Mouse (Mus musculus) midbrain, embryonic 12.5 days (tissue): ENCODE results near the gene Ppp1ca. TPM values are rescaled to one million over a fixed set of nuclear protein-coding genes. Genes with fewer than 3 reads are reported as not detected.
A peak's percentile ranks its signal among the peaks of the same experiment; 100 is the strongest.

Source experiments
- ATAC-seq: fragments of 200-750 bp; cut with Nextera tagmentation; 2 replicates; pipeline ENCODE4 v1.8.0; 2017; ENCODE audit warnings: low read depth, moderate TSS enrichment, moderate library complexity; ENCODE audit not compliant: low FRiP score
- H3K27ac ChIP-seq: fragments of 300-500 bp; sonication (generic); replicated peaks from 2 replicates; pipeline ENCODE4 v1.5.1; 2016; ENCODE audit warnings: mild to moderate bottlenecking
- H3K27me3 ChIP-seq: fragments of 300-500 bp; sonication (generic); 2 replicates; pipeline ENCODE4 v1.6.1; 2016; ENCODE audit warnings: mild to moderate bottlenecking
- H3K36me3 ChIP-seq: fragments of 300-500 bp; sonication (generic); 2 replicates; pipeline ENCODE4 v1.6.1; 2016
- H3K4me1 ChIP-seq: fragments of 300-500 bp; sonication (generic); 2 replicates; pipeline ENCODE4 v1.6.1; 2016
- H3K4me2 ChIP-seq: fragments of 300-500 bp; sonication (generic); replicated peaks from 2 replicates; pipeline ENCODE4 v1.6.1; 2016; ENCODE audit warnings: mild to moderate bottlenecking, moderate library complexity
- H3K4me3 ChIP-seq: fragments of 300-500 bp; sonication (generic); 2 replicates; pipeline ENCODE4 v1.5.1; 2016; ENCODE audit warnings: mild to moderate bottlenecking
- H3K9ac ChIP-seq: fragments of 300-500 bp; sonication (generic); replicated peaks from 2 replicates; pipeline ENCODE4 v1.6.1; 2016; ENCODE audit warnings: mild to moderate bottlenecking, moderate library complexity
- H3K9me3 ChIP-seq: fragments of 300-500 bp; sonication (generic); 2 replicates; pipeline ENCODE4 v1.6.1; 2016; ENCODE audit warnings: mild to moderate bottlenecking
- WGBS: fragments of 180-500 bp; shearing (Covaris S2); methylation state at CpG from one replicate; pipeline ENCODE4 v1.1.7; 2016; 5-methylcytosine and 5-hydroxymethylcytosine counted together
- polyA plus RNA-seq: library from polyadenylated mRNA; unstranded; fragments of >200 nt; fragmentation: Nextera tagmentation; extraction: Ambion mirVana; gene quantifications from 2 replicates; pipeline ENCODE4 v1.2.1, GENCODE M21; 2016

Gene Ppp1ca
- polyA plus RNA-seq, 1 experiment from 2014 or later: 733 TPM

DNA sequence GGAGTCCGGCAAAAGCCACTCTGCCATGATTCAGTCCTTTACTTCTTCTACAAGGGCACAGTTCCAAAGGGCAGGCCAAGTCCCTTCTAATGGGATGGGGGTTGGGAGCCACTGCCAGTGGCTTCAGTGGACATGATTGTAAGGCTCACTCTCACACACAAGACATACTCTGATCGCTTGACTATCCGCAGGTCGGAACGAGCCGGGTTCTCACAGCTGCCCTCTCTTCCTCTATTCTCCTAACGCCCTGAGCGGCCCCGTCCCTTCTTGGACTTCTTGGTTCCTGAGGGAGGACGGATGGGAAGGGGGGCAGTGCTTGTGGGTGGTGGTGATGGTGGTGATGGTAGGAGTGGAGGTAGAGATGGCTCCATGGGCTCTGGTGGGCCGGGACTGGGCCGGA, 35.1 kb upstream of the Ppp1ca start:
- no peaks in the 10 kb centered on the region for H3K27me3 ChIP-seq
- no peak overlapping the region for H3K9ac ChIP-seq
- no peaks in the 10 kb centered on the region for H3K9me3 ChIP-seq
- ATAC-seq: no peak
- peaks cover 69% of the 10 kb centered on the region for H3K36me3 ChIP-seq
- no peaks in the 10 kb centered on the region; the same call in 1 of the 2 replicates for H3K4me1 ChIP-seq
- H3K27ac ChIP-seq: no peak overlapping the region
- no peak overlapping the region for H3K4me2 ChIP-seq
- no peak overlapping the region for H3K4me3 ChIP-seq
- 89% methylated on average over 12 of the region's 12 CpGs for WGBS

DNA sequence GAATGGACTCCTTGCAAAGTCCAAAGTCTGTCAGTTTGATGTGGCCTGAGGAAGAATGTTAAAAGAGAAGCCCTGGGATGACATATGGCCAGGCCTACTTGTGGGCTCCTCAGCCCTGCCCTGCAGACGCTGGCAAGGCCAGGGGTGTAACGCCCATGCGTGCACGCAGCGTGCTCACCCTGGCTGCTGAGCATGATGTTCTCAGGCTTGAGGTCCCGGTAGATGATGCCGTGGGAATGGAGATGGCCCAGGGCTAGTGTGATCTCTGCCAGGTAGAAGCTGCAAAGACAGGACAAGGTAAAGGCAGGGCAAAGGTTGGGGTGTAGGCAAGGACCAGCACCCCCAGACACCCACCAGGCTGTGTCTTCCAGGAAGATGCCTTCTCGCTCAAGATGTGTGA, 32.8 kb upstream of the Ppp1ca start:
- peaks cover 54% of the 10 kb centered on the region for H3K36me3 ChIP-seq
- no peak overlapping the region for H3K27ac ChIP-seq
- H3K9ac ChIP-seq: no peak overlapping the region
- ATAC-seq: no peak
- H3K4me3 ChIP-seq: no peak overlapping the region
- H3K9me3 ChIP-seq: no peaks in the 10 kb centered on the region
- no peak overlapping the region for H3K4me2 ChIP-seq
- peaks cover 14% of the 10 kb centered on the region for H3K4me1 ChIP-seq
- no peaks in the 10 kb centered on the region for H3K27me3 ChIP-seq
- 97% methylated on average over 8 of the region's 8 CpGs for WGBS

DNA sequence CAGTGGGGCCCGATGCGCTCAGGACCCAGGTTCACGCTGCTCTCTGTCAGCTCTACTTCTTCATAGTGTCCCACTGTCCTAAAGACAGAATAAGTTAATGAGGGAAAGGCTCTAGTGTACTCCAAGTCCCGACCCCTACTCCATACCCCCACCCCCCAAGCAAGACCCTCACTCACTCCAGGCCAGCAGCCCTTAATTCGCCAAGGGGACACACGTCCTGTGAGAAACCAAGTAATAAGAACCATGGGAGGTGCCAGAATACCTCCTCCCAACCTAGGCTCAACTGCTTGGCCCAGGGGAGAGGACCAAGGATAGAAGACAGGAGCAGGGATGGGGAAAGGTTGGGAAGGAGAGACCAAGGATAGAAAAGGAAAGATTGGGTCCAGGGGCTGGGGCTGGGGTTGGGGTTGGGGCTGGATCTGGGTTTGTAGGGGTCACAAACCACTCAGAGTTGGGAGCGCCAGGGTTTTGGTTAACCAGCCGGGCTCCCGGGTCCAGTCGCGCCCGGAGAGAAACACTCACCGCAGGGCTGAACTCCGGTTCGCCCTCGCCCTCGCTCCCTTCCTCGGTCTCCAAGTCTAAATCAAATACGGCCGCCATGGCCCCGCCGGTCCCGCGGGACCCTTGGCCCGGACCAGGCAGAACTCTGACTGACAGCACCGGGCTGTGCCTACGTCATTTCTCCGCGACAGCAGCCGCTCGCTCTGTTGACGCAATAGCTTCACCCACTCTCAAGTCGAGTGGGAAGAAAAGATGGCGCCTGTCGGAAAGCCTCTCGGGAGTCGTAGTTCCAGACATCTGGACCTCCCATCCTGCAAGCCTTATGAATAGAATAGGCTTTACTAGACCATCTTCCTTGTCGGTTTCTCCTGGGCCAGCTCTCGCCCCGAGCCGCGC, 29.0 kb upstream of the Ppp1ca start, which contains the start of gene Rps6kb2:
Gene Rps6kb2 (minus strand): TSS at position 709 of the 897 bp plus-strand sequence.
- no peaks in the 10 kb centered on the region for H3K27me3 ChIP-seq
- peak within 1 kb of the TSS; percentile 78 for H3K27ac ChIP-seq
- H3K4me1 ChIP-seq: peaks cover 14% of the 10 kb centered on the region
- 7% methylated on average over 42 of the region's 42 CpGs for WGBS
- peaks cover 30% of the 10 kb centered on the region for H3K36me3 ChIP-seq
- peak; percentile 90 for ATAC-seq
- H3K9me3 ChIP-seq: no peaks in the 10 kb centered on the region
- peak within 1 kb of the TSS; percentile 69 for H3K4me3 ChIP-seq
- peak within 1 kb of the TSS; percentile 95 for H3K4me2 ChIP-seq
- H3K9ac ChIP-seq: peak within 1 kb of the TSS; percentile 84

DNA sequence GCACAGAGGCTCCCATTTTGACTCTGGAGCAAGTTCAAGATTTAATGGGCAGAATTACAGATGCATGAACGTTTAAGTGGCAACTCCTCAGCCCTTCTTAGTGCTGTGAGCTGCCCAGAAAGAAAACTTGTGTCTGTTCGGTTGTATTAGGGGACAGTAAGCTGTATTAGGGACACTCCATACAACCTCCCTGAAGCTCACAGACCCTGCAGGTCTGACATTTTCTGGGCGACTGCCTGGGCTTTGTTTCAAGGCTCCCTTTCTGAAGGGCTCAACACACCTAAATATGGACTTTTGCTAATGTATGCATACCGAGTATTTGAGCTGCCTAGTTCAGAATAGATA, 28.4 kb upstream of the Ppp1ca start:
- peak; percentile 50 for ATAC-seq
- H3K36me3 ChIP-seq: peaks cover 24% of the 10 kb centered on the region
- peak overlapping the region; percentile 95 for H3K4me2 ChIP-seq
- peak overlapping the region; percentile 34; the same call in 1 of the 2 replicates for H3K9ac ChIP-seq
- H3K4me1 ChIP-seq: peaks cover 14% of the 10 kb centered on the region
- WGBS: 36% methylated on average over 4 of the region's 4 CpGs
- no peaks in the 10 kb centered on the region for H3K27me3 ChIP-seq
- H3K4me3 ChIP-seq: peak overlapping the region; percentile 69
- no peaks in the 10 kb centered on the region for H3K9me3 ChIP-seq
- H3K27ac ChIP-seq: peak overlapping the region; percentile 78

DNA sequence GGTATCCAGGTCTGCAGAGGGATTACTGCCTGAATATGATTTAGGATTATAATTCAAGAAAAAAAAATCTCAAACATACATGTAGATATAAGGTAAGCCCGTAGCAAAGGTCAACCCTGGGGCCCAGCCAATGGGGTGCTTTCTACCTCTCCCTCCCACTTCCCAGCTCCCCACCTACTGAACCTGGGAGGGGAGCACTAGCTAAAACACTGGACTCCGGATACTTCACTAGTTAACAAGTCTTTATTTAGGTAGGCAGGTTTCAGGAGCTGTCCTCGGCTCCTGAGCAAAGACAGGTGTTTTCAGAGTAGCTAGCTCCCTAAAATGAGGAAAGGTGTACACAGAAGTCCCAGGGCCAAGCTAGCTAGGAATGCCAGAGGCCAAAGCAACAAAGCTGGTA, 27.8 kb upstream of the Ppp1ca start:
- Histone ChIP-seq H3K9me3 (no peaks in the 10 kb centered on the region), H3K27me3 (no peaks in the 10 kb centered on the region), H3K9ac (no peak overlapping the region), H3K4me3 (no peak overlapping the region), H3K36me3 (peaks cover 18% of the 10 kb centered on the region), H3K4me2 (no peak overlapping the region), H3K27ac (peak overlapping the region; percentile 78; the same call in 1 of the 2 replicates), H3K4me1 (peaks cover 14% of the 10 kb centered on the region)
- WGBS: 83% methylated on average over 3 of the region's 3 CpGs
- ATAC-seq: no peak

DNA sequence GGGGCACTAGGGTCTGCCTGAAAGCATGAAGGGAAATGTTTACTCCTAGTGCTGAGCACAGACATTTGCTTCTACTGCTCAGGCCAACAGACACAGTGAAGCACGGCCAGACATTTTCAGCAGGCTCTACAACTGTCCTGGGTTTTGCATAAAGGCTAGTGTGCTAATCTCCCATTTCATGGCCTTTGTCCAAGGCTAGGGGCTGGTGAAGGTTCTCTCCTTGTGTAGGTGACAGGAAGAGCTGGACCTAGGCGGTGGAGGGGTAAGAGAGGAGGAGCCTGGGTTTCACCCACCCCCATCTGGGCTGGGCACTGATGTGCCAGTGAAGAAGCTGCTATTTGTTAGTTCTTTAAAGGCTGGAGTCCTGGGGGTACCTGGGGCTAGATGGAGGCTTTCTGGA, 27.1 kb upstream of the Ppp1ca start:
- 74% methylated on average over 2 of the region's 2 CpGs for WGBS

DNA sequence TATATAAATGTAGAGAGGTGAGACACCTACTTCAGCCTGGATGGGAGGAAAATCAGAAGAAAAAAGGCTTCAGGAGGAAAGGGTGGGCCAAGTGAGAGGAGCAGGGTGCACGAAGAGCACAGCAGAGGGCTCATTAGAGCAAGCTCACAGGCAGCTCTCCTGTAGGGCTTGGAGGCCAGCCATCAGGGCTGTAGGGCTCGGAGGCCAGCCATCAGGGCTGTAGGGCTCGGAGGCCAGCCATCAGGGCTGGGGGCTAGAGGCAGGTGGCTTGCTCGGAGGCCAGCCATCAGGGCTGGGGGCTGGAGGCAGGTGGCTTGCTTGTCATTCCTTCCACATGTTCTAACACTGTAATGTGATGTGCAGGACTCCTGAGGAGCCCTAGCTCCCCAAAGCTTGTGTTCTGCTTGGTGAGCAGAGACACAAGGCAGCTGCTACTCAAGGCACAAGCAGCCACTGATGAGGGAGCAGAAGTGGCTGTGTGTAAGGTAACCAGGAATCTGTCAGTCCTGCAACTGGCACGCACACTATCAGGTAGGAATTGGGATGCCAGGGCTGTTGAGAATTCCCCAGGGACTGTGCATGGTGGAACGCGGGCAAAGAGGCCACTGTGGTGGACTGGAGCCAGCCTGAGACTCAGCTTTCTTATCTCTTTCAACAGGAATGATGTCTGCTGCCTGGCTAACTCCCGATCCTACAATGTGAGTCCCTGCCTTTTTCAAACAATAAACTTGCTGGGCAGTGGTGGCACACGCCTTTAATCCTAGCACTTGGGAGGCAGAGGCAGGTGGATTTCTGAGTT, 25.0 kb upstream of the Ppp1ca start:
- 82% methylated on average over 9 of the region's 9 CpGs for WGBS
- no peak overlapping the region for H3K4me3 ChIP-seq
- ATAC-seq: no peak
- no peaks in the 10 kb centered on the region for H3K9me3 ChIP-seq
- no peaks in the 10 kb centered on the region for H3K36me3 ChIP-seq
- no peak overlapping the region for H3K9ac ChIP-seq
- no peak overlapping the region for H3K4me2 ChIP-seq
- H3K27me3 ChIP-seq: 0 out of 2 replicates have a peak, but pooled peaks cover 15% of the 10 kb centered on the region
- H3K4me1 ChIP-seq: peaks cover 20% of the 10 kb centered on the region
- no peak overlapping the region for H3K27ac ChIP-seq

More for the DNA sequence above, 27.1 kb upstream of the Ppp1ca start:
- Histone ChIP-seq H3K4me1 (peaks cover 15% of the 10 kb centered on the region), H3K36me3 (peaks cover 12% of the 10 kb centered on the region), H3K9ac (0 out of 2 replicates have a peak overlapping the region, but pooled peaks have one; percentile 6), H3K27ac (no peak overlapping the region), H3K27me3 (no peaks in the 10 kb centered on the region), H3K4me2 (no peak overlapping the region), H3K4me3 (no peak overlapping the region), H3K9me3 (no peaks in the 10 kb centered on the region)
- no peak for ATAC-seq

DNA sequence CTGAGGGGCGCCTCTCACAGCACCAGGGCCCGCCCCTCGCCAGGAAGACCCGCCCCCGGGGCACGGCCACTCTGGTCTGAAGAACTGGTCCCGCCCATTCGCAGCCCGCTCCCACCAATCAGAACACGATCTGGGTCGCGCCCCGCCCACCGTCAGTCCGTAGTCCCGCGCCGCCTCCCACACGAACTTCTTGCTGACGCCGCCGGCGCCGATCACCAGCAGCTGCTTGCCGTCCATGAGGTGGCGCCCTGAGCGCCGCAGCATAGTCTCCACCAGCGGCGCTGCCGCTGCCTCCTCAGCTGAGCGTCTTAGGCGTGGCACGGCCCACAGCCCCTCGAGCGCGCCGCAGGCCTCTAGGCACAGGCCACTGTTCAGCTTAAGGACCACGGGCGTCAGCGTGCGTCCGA, 22.5 kb upstream of the Ppp1ca start:
- ATAC-seq: peak; percentile 95
- Histone ChIP-seq H3K27ac (peak overlapping the region; percentile 82), H3K4me3 (peak overlapping the region; percentile 41), H3K4me2 (peak overlapping the region; percentile 77), H3K9me3 (no peaks in the 10 kb centered on the region), H3K9ac (peak overlapping the region; percentile 72), H3K36me3 (no peaks in the 10 kb centered on the region), H3K4me1 (peaks cover 6% of the 10 kb centered on the region), H3K27me3 (peaks cover 21% of the 10 kb centered on the region; the same call in 1 of the 2 replicates)
- WGBS: under 1% methylated on average over 42 of the region's 43 CpGs

DNA sequence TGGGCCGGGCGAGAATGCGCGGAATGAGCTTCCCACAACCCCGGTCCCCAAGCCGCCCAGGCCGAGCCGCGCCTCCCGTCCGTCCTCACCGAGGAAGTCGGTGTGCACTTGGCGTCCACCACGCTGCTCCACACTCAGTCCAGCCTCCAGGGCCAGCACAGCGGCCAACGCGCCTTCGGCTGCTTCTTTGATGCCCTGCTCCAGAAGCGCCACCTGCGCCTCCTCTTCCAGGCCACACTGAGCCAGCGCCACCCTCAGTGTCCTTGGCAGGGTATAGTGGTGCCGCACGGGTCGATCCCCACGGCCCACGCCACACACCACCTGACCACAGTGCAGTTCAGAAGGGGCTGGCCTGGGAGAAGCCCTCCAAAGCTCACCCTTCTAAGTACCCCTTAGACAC, 22.1 kb upstream of the Ppp1ca start:
- no peaks in the 10 kb centered on the region for H3K9me3 ChIP-seq
- H3K27me3 ChIP-seq: peaks cover 25% of the 10 kb centered on the region; the same call in 1 of the 2 replicates
- peaks cover 7% of the 10 kb centered on the region for H3K4me1 ChIP-seq
- peak overlapping the region; percentile 72 for H3K9ac ChIP-seq
- no peaks in the 10 kb centered on the region for H3K36me3 ChIP-seq
- peak overlapping the region; percentile 41 for H3K4me3 ChIP-seq
- peak overlapping the region; percentile 77 for H3K4me2 ChIP-seq
- peak overlapping the region; percentile 82 for H3K27ac ChIP-seq
- 8% methylated on average over 26 of the region's 27 CpGs for WGBS
- peak; percentile 72 for ATAC-seq

DNA sequence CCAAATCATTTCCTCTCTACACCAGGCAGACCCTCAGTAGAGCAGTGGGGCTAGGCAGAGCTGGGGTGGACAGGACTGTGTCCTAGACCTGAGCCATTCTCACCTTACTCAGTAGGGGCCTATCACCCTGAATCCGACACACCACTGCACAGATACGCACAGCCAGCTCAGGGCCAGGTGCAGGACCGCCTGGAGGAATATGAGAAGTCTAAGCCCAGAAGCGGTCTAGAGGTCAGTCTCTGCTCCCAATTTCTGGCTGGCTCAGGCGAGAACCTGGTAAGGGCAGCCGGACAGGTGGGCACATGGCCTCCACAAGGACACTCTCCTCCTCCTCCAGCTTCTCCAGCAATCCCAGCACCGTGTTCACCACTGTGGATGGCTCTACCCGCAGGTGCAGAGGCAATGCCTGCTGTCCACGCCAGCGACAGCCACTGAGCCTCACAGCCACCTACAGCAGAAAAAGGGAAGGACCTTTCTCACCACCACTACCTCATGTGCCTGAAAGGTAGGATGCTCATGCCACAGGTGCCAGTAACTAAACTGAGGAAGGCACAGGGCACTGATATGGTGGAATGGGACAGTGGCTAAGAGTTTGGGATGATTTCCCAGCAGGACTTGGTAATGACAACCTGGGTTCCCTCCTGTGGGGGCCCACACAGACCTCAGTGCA, 21.0 kb upstream of the Ppp1ca start:
- Histone ChIP-seq H3K4me3 (no peak overlapping the region), H3K27ac (no peak overlapping the region), H3K4me2 (no peak overlapping the region), H3K9ac (no peak overlapping the region), H3K36me3 (no peaks in the 10 kb centered on the region), H3K9me3 (no peaks in the 10 kb centered on the region), H3K4me1 (peaks cover 17% of the 10 kb centered on the region), H3K27me3 (peaks cover 30% of the 10 kb centered on the region; the same call in 1 of the 2 replicates)
- 86% methylated on average over 10 of the region's 10 CpGs for WGBS
- ATAC-seq: no peak

DNA sequence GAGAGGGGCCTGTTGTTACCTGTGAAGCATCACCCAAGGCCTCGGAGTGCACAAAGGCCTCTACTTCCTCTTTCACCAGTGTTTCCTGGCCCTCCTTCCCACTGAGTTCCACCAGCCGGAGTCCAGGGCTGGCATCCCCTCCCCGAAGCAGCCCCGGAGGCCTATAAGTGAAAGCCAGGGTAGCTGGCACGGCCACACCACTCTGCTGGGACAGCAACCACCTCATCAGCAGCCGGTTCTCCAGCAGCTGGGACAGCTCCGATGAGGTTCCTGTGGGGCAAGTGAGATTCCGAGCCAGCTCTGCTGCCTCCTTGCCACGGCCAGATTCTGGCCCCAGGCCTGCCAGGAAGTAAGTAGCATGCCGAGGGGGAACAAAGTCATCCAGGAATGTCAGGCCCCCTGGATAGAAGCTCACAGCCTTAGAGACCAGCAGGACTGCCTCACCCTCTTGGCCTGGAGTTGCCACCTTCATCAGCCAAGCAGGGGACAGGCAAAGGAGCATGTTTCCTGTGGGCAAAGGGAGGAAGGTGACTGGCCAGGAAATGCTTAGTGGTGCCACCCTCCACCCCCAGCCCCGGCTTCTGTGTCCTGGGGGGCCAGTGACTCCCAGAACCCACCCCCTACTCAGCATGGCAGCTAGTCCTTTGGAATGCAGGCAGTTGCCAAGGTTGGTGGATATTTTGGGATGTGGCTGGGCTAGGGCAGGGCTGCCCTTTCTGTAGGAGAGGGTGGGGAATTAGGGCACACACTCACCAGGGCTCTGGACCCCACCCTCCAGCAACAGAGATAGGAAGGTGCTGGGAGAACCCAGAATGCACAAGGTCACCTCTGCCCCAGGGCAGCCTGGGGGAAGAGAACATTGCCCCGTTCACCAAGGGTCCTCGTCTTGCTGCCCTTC, 20.2 kb upstream of the Ppp1ca start:
- no peaks in the 10 kb centered on the region for H3K9me3 ChIP-seq
- no peak for ATAC-seq
- peaks cover 19% of the 10 kb centered on the region for H3K4me1 ChIP-seq
- 73% methylated on average over 13 of the region's 13 CpGs for WGBS
- H3K4me3 ChIP-seq: no peak overlapping the region
- no peaks in the 10 kb centered on the region for H3K36me3 ChIP-seq
- peaks cover 35% of the 10 kb centered on the region for H3K27me3 ChIP-seq
- H3K4me2 ChIP-seq: no peak overlapping the region
- H3K27ac ChIP-seq: no peak overlapping the region
- peak overlapping the region; percentile 37; the same call in 1 of the 2 replicates for H3K9ac ChIP-seq
